Mouse (Mus musculus) megakaryocyte, embryonic 14.5 days (primary cell): ENCODE measurements around the gene 1600012H06Rik.
"Not testable (repeated sequence)": the region's sequence is repeated elsewhere in the genome, so short reads cannot be mapped to it uniquely, and the experiment has no call there.

ENCODE experiments used
- FLI1 ChIP-seq: IDR thresholded peaks from 2 replicates; pipeline ENCODE4 v1.6.1; 2012; ENCODE audit warnings: low read length, inconsistent platforms, mixed read lengths
- GATA1 ChIP-seq: IDR thresholded peaks from 3 replicates; pipeline ENCODE4 v1.6.1; 2012; ENCODE audit warnings: mixed read lengths, low read length, inconsistent platforms, borderline replicate concordance

DNA sequence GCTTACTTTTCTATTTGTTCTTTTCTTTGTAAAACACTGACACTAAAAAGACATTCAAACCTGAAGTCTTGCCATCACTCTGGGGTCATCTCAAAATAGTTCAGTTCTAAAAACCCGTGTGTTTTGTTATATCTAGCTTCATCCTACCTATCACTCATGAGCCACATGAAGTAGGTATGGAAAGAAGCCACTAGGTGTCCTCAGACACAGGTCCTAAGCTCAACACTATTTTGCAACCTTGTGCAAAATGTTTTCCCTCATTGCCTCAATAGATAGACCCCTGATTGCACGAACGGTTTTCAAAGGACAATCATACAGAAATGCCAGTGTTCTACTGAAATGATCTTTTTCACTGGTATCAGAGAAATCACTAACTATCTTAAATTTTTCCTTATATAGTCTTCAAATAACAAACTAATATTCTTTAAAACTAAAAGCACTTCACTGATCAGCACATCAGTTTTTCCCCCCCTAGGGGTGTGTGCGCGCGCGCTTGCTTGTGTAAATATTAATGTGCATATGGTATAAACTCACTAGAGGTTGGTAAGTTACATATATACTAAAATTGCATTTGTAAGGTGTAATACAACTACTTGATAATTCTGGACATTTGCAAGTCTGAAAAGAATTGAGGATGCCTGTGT lies 34.9 kb downstream of the 1600012H06Rik start:
- TF ChIP-seq GATA1, FLI1: not testable (repeated sequence)
